Mouse (Mus musculus) ES-Bruce4 (cell line): ENCODE measurements around the gene Cacna1a. TPM values are rescaled to one million over a fixed set of nuclear protein-coding genes. Genes with fewer than 3 reads are reported as not detected.

Source experiments
- H3K27ac ChIP-seq: 2 replicates; pipeline ENCODE4 v1.5.1; 2012; ENCODE audit warnings: low read length, inconsistent platforms; ENCODE audit not compliant: insufficient read depth
- H3K27me3 ChIP-seq: 2 replicates; pipeline ENCODE4 v1.6.1; 2012; ENCODE audit warnings: mild to moderate bottlenecking, low read length, inconsistent platforms; ENCODE audit not compliant: control insufficient read depth, poor library complexity, insufficient read depth, severe bottlenecking
- H3K36me3 ChIP-seq: 2 replicates; pipeline ENCODE4 v1.6.1; 2012; ENCODE audit warnings: inconsistent platforms, mild to moderate bottlenecking, low read length, moderate library complexity; ENCODE audit not compliant: control insufficient read depth, poor library complexity, insufficient read depth, severe bottlenecking
- H3K4me1 ChIP-seq: one replicate; pipeline ENCODE4 v1.8.1; 2011; ENCODE audit warnings: low read length; ENCODE audit not compliant: control insufficient read depth, insufficient read depth
- H3K4me3 ChIP-seq: 2 replicates; pipeline ENCODE4 v1.5.1; 2011; ENCODE audit warnings: low read depth, mild to moderate bottlenecking, low read length
- H3K9ac ChIP-seq: 2 replicates; pipeline ENCODE4 v1.6.1; 2012; ENCODE audit warnings: low read depth, mild to moderate bottlenecking, inconsistent platforms; ENCODE audit not compliant: poor library complexity, severe bottlenecking
- H3K9me3 ChIP-seq: replicated peaks from 2 replicates; pipeline ENCODE4 v1.6.1; 2012; ENCODE audit warnings: mild to moderate bottlenecking, low read length, inconsistent platforms; ENCODE audit not compliant: control insufficient read depth, poor library complexity, insufficient read depth, severe bottlenecking
- CTCF ChIP-seq: IDR thresholded peaks from one replicate; pipeline ENCODE4 v1.8.1; 2011; ENCODE audit warnings: low read depth, low read length
- EP300 ChIP-seq: IDR thresholded peaks from 2 replicates; pipeline ENCODE4 v1.6.1; 2011; ENCODE audit warnings: low read depth, low read length; ENCODE audit not compliant: insufficient read depth
- POLR2A ChIP-seq: IDR thresholded peaks from one replicate; pipeline ENCODE4 v1.8.1; 2011; ENCODE audit warnings: low read length; ENCODE audit not compliant: insufficient read depth
- polyA plus RNA-seq: library from polyadenylated mRNA; stranded (reverse); fragments of >200 nt; gene quantifications from 2 replicates; pipeline ENCODE4 v1.2.4, GENCODE M21; 2011; ENCODE audit warnings: low read depth; ENCODE audit not compliant: missing spikeins, insufficient read depth, insufficient read length

The Cacna1a gene
- polyA plus RNA-seq, 1 experiment: 24.0 TPM

DNA sequence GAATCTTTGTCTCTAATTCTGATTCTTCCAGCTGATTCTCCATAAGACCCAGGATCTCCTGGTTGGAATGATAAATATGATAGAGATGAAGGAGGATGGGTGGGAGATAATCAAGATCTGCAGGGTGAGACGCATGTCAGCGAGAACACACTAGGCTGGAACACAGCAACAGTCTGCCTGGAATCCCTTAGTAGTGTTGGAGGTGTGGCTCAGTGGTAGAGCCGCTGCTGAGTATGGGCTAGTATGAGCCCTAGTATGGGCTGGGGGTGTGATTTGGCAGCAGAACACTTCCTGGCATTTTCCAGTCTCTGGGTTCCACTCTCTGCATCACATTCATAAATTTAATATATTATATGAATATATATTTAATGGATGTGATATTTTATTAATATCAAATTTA lies 933 bp downstream of the Cacna1a start:
- H3K27ac ChIP-seq: no peak overlapping the region
- no peaks in the 10 kb centered on the region for H3K27me3 ChIP-seq
- H3K9me3 ChIP-seq: no peaks in the 10 kb centered on the region
- H3K9ac ChIP-seq: no peak overlapping the region
- H3K36me3 ChIP-seq: no peaks in the 10 kb centered on the region
- TF ChIP-seq POLR2A (no peak), CTCF (no peak)
- no peaks in the 10 kb centered on the region for H3K4me1 ChIP-seq
- no peak overlapping the region for H3K4me3 ChIP-seq

DNA sequence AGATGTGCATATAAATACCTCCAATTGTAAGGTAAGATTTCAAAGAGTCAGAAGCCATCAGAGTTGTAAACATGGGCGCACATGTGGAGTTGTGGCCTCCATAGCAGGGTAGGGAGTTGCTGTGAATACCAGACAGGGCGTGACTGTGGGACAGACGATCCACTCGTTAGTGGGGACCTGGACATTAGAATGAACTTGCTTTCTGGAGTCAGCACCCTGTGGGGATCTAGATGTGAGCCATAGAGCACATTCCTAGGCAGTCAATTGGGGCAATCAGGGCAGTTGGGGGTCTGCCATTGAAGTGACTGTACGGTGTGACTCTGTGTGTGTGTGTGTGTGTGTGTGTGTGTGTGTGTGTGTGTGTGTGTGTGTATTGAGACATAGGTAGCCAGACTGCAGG lies 3.4 kb downstream of the Cacna1a start:
- TF ChIP-seq EP300: no peak
- TF ChIP-seq POLR2A: no peak
- no peak for TF ChIP-seq CTCF
- H3K4me1 ChIP-seq: no peaks in the 10 kb centered on the region
- no peaks in the 10 kb centered on the region for H3K9me3 ChIP-seq
- no peak overlapping the region for H3K4me3 ChIP-seq
- H3K36me3 ChIP-seq: no peaks in the 10 kb centered on the region
- no peaks in the 10 kb centered on the region for H3K27me3 ChIP-seq
- H3K9ac ChIP-seq: no peak overlapping the region
- no peak overlapping the region for H3K27ac ChIP-seq

DNA sequence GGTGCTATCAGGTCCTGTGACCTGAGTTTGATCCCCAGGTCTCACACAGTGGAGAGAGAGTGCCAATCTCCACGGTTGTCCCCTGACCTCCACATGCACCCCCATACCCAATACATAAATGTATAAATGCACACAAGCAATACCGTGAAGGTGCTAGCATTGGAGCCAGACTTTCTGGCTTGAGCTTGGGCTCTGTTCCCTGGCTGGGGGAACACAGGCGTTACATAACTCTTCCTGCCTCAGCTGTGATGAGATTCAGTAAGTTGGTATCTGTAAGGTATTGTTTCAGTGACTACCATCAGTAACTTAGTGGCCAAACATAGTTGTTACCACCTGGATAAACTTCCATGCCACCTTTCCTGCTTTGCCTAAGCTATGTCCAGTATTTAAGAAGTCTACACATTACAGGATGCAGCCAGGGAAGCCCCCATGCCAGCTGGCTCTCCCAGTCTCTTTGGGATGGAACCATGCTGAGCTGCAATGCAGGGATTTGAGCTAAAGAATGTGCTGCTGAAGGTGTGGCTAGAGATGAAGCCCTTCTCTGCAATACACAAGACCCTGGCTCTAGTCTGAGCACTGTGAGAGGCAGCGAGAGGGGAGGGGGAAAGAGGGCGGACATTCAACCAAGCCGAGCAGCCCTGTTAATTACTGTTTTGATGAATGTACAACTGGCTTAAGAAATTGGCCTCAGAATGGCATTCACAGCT lies 7.7 kb downstream of the Cacna1a start:
- Histone ChIP-seq H3K36me3 (no peaks in the 10 kb centered on the region), H3K4me1 (no peaks in the 10 kb centered on the region), H3K27me3 (no peaks in the 10 kb centered on the region), H3K9ac (no peak overlapping the region), H3K9me3 (no peaks in the 10 kb centered on the region), H3K4me3 (no peak overlapping the region), H3K27ac (no peak overlapping the region)
- TF ChIP-seq EP300 (no peak; the same call in none of the 2 replicates), POLR2A (no peak), CTCF (no peak)

DNA sequence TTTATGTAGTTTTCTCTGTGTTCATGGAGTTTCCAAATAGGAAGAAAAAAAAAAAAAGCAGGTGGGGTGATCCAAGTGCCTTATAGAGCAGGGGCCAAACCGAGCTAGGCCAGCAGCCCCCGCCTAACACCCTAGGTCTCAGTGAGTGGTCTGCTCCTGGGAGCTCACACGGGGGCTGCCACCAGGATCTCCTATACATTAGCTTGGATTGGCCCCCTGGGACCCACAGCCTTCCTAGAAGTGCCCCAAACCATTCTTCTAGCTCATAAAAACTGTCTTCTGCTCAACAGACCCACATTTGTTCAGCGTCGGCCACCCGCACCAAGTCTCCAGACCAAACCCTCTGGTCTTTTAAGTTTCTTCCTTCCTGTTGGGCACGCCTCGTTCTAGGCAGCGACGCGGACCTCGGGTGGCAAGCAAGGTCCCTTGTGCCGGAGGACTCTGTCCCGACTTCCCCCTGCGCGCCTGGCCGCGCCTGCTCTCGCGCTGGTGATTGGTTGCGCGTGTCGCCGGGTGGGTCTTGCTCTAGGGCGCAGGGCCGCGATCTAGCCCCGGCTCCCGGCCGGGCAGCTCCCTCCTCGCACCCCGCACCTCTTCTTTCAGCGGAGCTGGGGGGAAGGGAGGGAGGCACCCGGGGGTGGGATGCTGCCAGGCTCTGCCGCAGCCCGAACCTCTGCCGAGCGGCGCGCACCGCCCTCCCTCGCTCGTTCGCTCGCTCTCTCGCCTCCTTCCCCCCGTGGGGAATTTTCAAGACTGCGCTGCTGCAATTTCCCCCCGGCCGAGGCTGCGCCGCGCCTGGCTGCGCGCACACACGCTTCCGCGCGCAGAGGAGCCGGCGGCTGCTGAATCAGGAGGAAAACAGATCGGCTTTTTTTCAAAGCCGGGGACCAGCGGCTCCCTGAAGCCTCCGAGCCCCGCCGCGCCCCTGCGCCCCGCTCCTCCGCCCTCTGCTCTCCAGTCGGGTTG lies 25.9 kb downstream of the Cacna1a start:
- Histone ChIP-seq H3K9me3 (no peaks in the 10 kb centered on the region), H3K9ac (peak overlapping the region; percentile 95), H3K36me3 (no peaks in the 10 kb centered on the region; the same call in 1 of the 2 replicates), H3K27me3 (no peaks in the 10 kb centered on the region), H3K4me1 (no peaks in the 10 kb centered on the region), H3K4me3 (peak overlapping the region; percentile 49), H3K27ac (no peak overlapping the region)
- TF ChIP-seq POLR2A: no peak
- TF ChIP-seq CTCF: no peak

DNA sequence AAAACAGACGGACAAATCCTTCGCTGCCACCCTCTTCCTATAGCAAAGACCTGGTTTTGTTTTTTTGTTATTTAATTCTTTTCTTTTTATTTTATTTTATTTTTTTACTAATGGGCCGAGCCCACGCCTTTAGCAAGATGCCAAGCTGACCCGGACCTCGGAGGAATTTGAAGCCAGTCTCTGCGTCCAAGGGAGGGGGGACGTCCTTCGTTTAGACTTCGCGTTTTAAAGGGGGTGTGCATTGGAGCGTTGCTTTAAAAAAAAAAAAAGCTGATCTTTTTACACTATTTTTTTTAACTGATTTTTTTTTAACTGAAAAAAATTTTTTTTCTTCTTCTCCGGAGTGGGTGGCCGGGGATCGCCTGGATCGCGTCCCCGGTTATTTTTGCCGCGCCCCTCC lies 26.7 kb downstream of the Cacna1a start:
- TF ChIP-seq POLR2A: no peak
- no peak for TF ChIP-seq CTCF
- no peak for TF ChIP-seq EP300
- Histone ChIP-seq H3K27me3 (no peaks in the 10 kb centered on the region), H3K4me1 (no peaks in the 10 kb centered on the region), H3K9me3 (no peaks in the 10 kb centered on the region), H3K27ac (no peak overlapping the region), H3K4me3 (peak overlapping the region; percentile 49), H3K36me3 (no peaks in the 10 kb centered on the region; the same call in 1 of the 2 replicates), H3K9ac (peak overlapping the region; percentile 95)

DNA sequence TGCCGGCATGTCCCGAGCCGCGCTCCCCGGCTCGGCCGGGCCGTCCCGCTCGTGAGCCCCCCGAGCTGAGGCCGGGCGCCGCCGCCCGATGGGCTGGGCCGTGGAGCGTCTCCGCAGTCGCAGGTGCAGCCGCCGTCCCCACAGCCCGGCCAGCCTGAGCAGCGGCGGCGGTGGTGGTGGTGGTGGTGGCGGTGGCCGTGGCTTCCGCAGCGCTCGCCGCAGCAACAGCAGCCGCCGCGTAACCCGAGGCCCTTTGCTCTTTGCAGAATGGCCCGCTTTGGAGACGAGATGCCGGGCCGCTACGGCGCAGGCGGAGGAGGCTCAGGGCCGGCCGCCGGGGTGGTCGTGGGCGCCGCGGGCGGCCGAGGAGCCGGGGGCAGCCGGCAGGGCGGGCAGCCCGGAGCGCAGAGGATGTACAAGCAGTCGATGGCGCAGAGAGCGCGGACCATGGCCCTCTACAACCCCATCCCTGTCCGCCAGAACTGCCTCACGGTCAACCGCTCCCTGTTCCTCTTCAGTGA lies 27.2 kb downstream of the Cacna1a start:
- no peak overlapping the region for H3K27ac ChIP-seq

More for the DNA sequence above, 27.2 kb downstream of the Cacna1a start:
- no peaks in the 10 kb centered on the region; the same call in 1 of the 2 replicates for H3K36me3 ChIP-seq
- H3K4me1 ChIP-seq: no peaks in the 10 kb centered on the region
- no peak for TF ChIP-seq EP300
- H3K9me3 ChIP-seq: no peaks in the 10 kb centered on the region
- H3K9ac ChIP-seq: peak overlapping the region; percentile 95
- no peaks in the 10 kb centered on the region for H3K27me3 ChIP-seq
- peak overlapping the region; percentile 75 for H3K4me3 ChIP-seq
